Mouse (Mus musculus): Measurements from ENCODE around the gene Gm11639. TPM values are rescaled to one million over a fixed set of nuclear protein-coding genes. Genes with fewer than 3 reads are reported as not detected.
"Not testable (repeated sequence)": the region's sequence is repeated elsewhere in the genome, so short reads cannot be mapped to it uniquely, and the experiment has no call there.

The Gm11639 gene
- polyA plus RNA-seq, 1 experiment from 2014 or later: 0.17 TPM

GRCm38 (mm10) chr11:105021071-105021470 lies 335.6 kb downstream of the Gm11639 start:
- Histone ChIP-seq H3K4me3 (no peak overlapping the region), H3K4me1 (no peaks in the 10 kb centered on the region), H3K27ac (no peak overlapping the region), H3K9ac (no peak overlapping the region), H3K4me2 (no peak overlapping the region), H3K36me3 (replicated peaks) (no peaks in the 10 kb centered on the region), H3K27me3 (replicated peaks) (no peaks in the 10 kb centered on the region), H3K9me3 (no peaks in the 10 kb centered on the region)
- no peak for ATAC-seq (replicated peaks)
- 73% methylated on average over 7 of the region's 7 CpGs for WGBS

DNA sequence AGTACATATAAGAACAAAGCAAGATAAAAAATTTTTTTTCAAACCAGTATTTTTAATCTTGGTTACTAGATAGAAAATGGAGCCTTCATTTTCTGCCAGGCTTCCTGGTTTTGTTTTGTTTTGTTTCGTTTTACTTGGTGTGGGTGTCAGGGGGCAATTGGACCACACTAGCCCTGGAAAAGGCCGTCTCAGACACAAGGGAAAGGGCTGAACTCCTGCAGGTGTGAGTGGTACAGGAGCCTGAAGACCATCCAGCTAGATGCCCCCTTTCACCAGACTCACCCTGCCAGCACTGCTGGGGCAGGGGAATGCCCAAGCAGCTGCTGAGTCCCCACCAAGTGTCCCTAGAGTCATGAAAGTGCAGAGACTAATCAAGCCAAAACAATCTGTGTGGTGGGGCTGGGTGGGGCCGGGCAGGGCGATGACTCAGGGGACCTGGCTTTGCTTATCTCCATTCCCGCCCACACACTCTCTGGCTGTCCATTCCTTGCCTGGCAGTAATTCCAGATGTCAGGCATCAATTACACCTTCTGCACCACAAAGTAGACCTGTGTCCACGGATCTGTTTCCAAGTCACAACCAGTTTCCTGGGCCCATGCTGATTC lies 343.3 kb downstream of the Gm11639 start:
- Histone ChIP-seq H3K4me1 (no peaks in the 10 kb centered on the region), H3K4me3 (no peak overlapping the region), H3K9me3 (no peaks in the 10 kb centered on the region), H3K27me3 (replicated peaks) (no peaks in the 10 kb centered on the region), H3K36me3 (replicated peaks) (no peaks in the 10 kb centered on the region), H3K9ac (no peak overlapping the region), H3K4me2 (no peak overlapping the region), H3K27ac (no peak overlapping the region)
- no peak for ATAC-seq (replicated peaks)
- WGBS: 74% methylated on average over 6 of the region's 6 CpGs

- Histone ChIP-seq H3K27me3 (replicated peaks) (no peaks in the 10 kb centered on the region), H3K4me1 (no peaks in the 10 kb centered on the region), H3K9ac (no peak overlapping the region), H3K9me3 (no peaks in the 10 kb centered on the region), H3K4me2 (no peak overlapping the region), H3K4me3 (no peak overlapping the region), H3K27ac (no peak overlapping the region), H3K36me3 (replicated peaks) (no peaks in the 10 kb centered on the region)
- 84% methylated on average over 8 of the region's 8 CpGs for WGBS
- no peak for ATAC-seq (replicated peaks)
Measured at GRCm38 (mm10) chr11:105029525-105029924, 344.0 kb downstream of the Gm11639 start.

DNA sequence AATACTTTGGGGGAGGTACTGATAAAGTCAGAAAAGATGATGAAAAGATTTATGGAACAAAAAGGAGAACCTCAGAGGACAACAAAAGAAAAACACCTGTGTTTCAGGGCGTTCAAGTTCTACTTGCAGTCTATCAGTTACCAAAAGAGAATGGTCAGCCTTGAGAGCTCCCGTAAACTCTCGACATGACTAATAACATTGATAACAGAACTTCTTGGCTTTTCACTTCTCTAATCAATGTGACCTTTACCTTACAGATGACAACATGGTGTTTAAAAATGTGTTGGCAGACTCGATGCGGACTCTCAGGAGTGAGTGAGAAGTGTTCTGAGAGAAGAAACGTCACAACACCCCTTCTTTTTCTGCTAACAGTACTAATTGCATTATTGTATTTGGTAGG lies 344.7 kb downstream of the Gm11639 start:
- Histone ChIP-seq H3K4me1 (no peaks in the 10 kb centered on the region), H3K4me2 (no peak overlapping the region), H3K27me3 (replicated peaks) (no peaks in the 10 kb centered on the region), H3K9ac (no peak overlapping the region), H3K27ac (no peak overlapping the region), H3K4me3 (no peak overlapping the region), H3K36me3 (replicated peaks) (no peaks in the 10 kb centered on the region), H3K9me3 (no peaks in the 10 kb centered on the region)
- 93% methylated on average over 6 of the region's 6 CpGs for WGBS
- ATAC-seq (replicated peaks): no peak

DNA sequence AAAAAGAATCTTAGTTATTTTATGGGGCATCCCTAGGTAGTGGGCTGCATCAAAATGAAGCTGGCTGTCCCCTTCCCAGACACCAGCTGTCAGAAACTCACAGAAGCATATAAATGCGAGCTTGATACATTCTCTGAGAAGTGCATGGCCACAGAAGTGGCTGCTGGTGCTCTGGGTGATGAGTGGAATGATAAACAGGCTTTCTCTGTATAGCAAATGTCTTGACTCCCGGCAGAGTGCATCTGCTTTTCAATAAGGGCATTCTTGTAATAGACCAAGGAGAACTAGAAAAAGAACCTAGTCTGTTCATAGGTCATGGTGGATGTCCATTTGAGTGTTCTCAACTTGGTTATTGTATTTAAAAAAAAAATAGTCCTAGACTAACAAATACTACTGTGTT lies 345.6 kb downstream of the Gm11639 start:
- Histone ChIP-seq H3K9me3 (no peaks in the 10 kb centered on the region), H3K4me1 (no peaks in the 10 kb centered on the region), H3K4me2 (no peak overlapping the region), H3K36me3 (replicated peaks) (no peaks in the 10 kb centered on the region), H3K27me3 (replicated peaks) (no peaks in the 10 kb centered on the region), H3K4me3 (no peak overlapping the region), H3K9ac (no peak overlapping the region), H3K27ac (no peak overlapping the region)
- WGBS: 32% methylated on average over 2 of the region's 2 CpGs
- no peak for ATAC-seq (replicated peaks)

- Histone ChIP-seq H3K36me3 (replicated peaks) (no peaks in the 10 kb centered on the region), H3K9me3 (no peaks in the 10 kb centered on the region), H3K27me3 (replicated peaks) (no peaks in the 10 kb centered on the region), H3K27ac (no peak overlapping the region), H3K4me3 (no peak overlapping the region), H3K4me1 (no peaks in the 10 kb centered on the region), H3K9ac (no peak overlapping the region), H3K4me2 (no peak overlapping the region)
- no peak for ATAC-seq (replicated peaks)
- 87% methylated on average over 1 of the region's 1 CpGs for WGBS
Measured at GRCm38 (mm10) chr11:105035081-105035480, 349.6 kb downstream of the Gm11639 start.

DNA sequence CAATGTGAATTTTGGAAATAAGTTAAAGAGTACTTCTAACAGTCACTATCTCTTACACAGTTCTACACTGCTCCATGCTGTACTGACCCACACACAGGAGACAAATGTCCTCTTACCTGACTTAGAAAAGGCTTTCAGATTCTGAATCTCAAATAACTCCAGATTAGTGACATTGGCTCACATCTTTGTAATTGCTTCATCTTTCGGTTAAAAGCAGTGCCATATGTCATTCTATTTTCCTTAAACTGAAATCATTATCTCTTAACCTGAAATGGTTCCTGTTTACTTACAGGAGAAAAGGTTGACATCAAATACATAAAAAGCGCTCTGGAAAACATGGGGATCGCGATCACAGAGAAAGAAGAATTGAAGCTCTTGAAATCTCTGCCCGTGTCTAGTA lies 377.8 kb downstream of the Gm11639 start, which contains the start of gene Efcab3:
Gene Efcab3 (plus strand): TSS at position 301 of the 400 bp plus-strand sequence.
- Histone ChIP-seq H3K9me3 (0 out of 2 replicates have a peak, but pooled peaks cover 4% of the 10 kb centered on the region), H3K36me3 (replicated peaks) (no peaks in the 10 kb centered on the region), H3K4me2 (no peak within 1 kb of the TSS), H3K4me1 (no peaks in the 10 kb centered on the region), H3K4me3 (no peak within 1 kb of the TSS), H3K27ac (no peak within 1 kb of the TSS), H3K9ac (no peak within 1 kb of the TSS), H3K27me3 (replicated peaks) (no peaks in the 10 kb centered on the region)
- no peak for ATAC-seq (replicated peaks)
- WGBS: 91% methylated on average over 5 of the region's 5 CpGs

GRCm38 (mm10) chr11:105112448-105112847 lies 426.9 kb downstream of the Gm11639 start:
- not testable (repeated sequence) for H3K4me1 ChIP-seq, H3K27ac ChIP-seq
- H3K4me2 ChIP-seq: peak overlapping the region; percentile 11; the same call in 1 of the 2 replicates

DNA sequence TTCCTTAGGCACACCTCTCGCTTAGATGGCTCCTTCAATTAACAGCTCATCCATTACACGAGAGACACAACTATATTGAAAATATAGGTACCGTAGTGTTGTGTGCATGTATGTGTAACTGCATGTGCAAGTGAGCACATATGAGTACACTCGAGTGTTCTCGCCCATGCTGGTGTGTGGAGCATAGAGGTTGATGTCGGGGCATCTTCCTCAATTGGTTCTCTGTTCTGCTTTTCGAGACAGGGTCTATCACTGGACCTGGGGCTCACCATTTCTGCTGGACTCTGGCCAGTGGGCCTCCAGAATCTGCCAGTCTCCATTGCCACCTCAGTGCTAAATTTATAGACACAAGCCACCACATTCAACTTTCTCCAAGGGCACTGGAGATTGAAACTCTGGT lies 432.3 kb downstream of the Gm11639 start:
- H3K36me3 ChIP-seq (replicated peaks): no peaks in the 10 kb centered on the region
- 88% methylated on average over 7 of the region's 7 CpGs for WGBS
- H3K4me1 ChIP-seq: no peaks in the 10 kb centered on the region
- H3K27ac ChIP-seq: no peak overlapping the region
- H3K9me3 ChIP-seq: no peaks in the 10 kb centered on the region
- ATAC-seq (replicated peaks): no peak
- H3K27me3 ChIP-seq (replicated peaks): no peaks in the 10 kb centered on the region
- no peak overlapping the region for H3K4me3 ChIP-seq
- no peak overlapping the region for H3K9ac ChIP-seq
- no peak overlapping the region for H3K4me2 ChIP-seq

More at GRCm38 (mm10) chr11:105112448-105112847, 426.9 kb downstream of the Gm11639 start:
- H3K4me3 ChIP-seq: 0 out of 2 replicates have a peak overlapping the region, but pooled peaks have one; percentile 9
- ATAC-seq (replicated peaks); H3K36me3 ChIP-seq (replicated peaks); H3K27me3 ChIP-seq (replicated peaks); H3K9ac ChIP-seq; H3K9me3 ChIP-seq: not testable (repeated sequence)
- WGBS: 74% methylated on average over 22 of the region's 22 CpGs

GRCm38 (mm10) chr11:105120551-105121061 lies 435.1 kb downstream of the Gm11639 start:
- H3K27me3 ChIP-seq (replicated peaks): no peaks in the 10 kb centered on the region
- WGBS: 31% methylated on average over 4 of the region's 4 CpGs
- no peaks in the 10 kb centered on the region for H3K36me3 ChIP-seq (replicated peaks)
- no peak overlapping the region for H3K4me2 ChIP-seq
- no peaks in the 10 kb centered on the region for H3K9me3 ChIP-seq
- H3K9ac ChIP-seq: no peak overlapping the region
- ATAC-seq (replicated peaks): no peak
- H3K27ac ChIP-seq: no peak overlapping the region
- H3K4me3 ChIP-seq: no peak overlapping the region
- H3K4me1 ChIP-seq: no peaks in the 10 kb centered on the region

DNA sequence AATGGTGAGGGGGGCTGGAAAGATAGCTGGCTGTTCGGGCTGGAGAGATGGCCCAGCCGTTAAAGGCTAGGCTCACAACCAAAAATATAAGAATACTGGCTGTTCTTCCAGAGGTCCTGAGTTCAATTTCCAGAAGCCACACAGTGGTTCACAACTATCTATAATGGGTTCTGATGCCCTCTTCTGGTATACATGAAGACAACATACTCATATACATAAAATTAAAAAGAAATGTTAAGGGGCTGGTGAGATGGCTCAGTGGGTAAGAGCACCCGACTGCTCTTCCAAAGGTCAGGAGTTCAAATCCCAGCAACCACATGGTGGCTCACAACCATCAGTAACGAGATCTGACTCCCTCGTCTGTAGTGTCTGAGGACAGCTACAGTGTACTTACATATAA lies 436.3 kb downstream of the Gm11639 start:
- not testable (repeated sequence) for H3K27me3 ChIP-seq (replicated peaks); H3K9me3 ChIP-seq; ATAC-seq (replicated peaks); H3K27ac ChIP-seq; H3K4me1 ChIP-seq; H3K9ac ChIP-seq; H3K4me2 ChIP-seq; H3K36me3 ChIP-seq (replicated peaks); H3K4me3 ChIP-seq
- WGBS: 79% methylated on average over 5 of the region's 5 CpGs

- 5% methylated on average over 9 of the region's 9 CpGs for WGBS
- Histone ChIP-seq H3K27me3 (replicated peaks) (no peaks in the 10 kb centered on the region), H3K27ac (no peak overlapping the region), H3K4me3 (no peak overlapping the region), H3K9me3 (no peaks in the 10 kb centered on the region), H3K4me1 (peaks cover 13% of the 10 kb centered on the region), H3K9ac (no peak overlapping the region), H3K36me3 (replicated peaks) (no peaks in the 10 kb centered on the region), H3K4me2 (no peak overlapping the region)
- ATAC-seq (replicated peaks): no peak
Measured at GRCm38 (mm10) chr11:105123986-105124385, 438.5 kb downstream of the Gm11639 start.
